Mouse (Mus musculus) midbrain, postnatal 0 days (tissue): Measurements from ENCODE around the gene Prkd1. TPM values are rescaled to one million over a fixed set of nuclear protein-coding genes. Genes with fewer than 3 reads are reported as not detected.
A peak's percentile ranks its signal among the peaks of the same experiment; 100 is the strongest.

Experiments used
- ATAC-seq: fragments of 200-750 bp; cut with Nextera tagmentation; 2 replicates; pipeline ENCODE4 v1.8.0; 2017; ENCODE audit warnings: moderate number of reproducible peaks, mild to moderate bottlenecking, moderate TSS enrichment, moderate library complexity; ENCODE audit not compliant: low FRiP score
- DNase-seq: peaks from one replicate; pipeline ENCODE4 v3.0.0-alpha.2; 2015; ENCODE audit warnings: low spot score
- H3K27ac ChIP-seq: fragments of 300-500 bp; sonication (generic); 2 replicates; pipeline ENCODE4 v1.5.1; 2014; ENCODE audit warnings: low read depth, mild to moderate bottlenecking, low read length, mixed read lengths
- H3K27me3 ChIP-seq: fragments of 300-500 bp; sonication (generic); 2 replicates; pipeline ENCODE4 v1.6.1; 2014; ENCODE audit warnings: low read length, control low read depth, mixed read lengths; ENCODE audit not compliant: insufficient read depth
- H3K36me3 ChIP-seq: fragments of 300-500 bp; sonication (generic); 2 replicates; pipeline ENCODE4 v1.6.1; 2014; ENCODE audit warnings: low read length, control low read depth, mixed read lengths; ENCODE audit not compliant: insufficient read depth
- H3K4me1 ChIP-seq: fragments of 300-500 bp; sonication (generic); 2 replicates; pipeline ENCODE4 v1.6.1; 2014; ENCODE audit warnings: mild to moderate bottlenecking, control low read depth, antibody characterized with exemption, low read length, mixed read lengths; ENCODE audit not compliant: insufficient read depth
- H3K4me2 ChIP-seq: fragments of 300-500 bp; sonication (generic); 2 replicates; pipeline ENCODE4 v1.6.1; 2014; ENCODE audit warnings: low read depth, mild to moderate bottlenecking, low read length, mixed read lengths; ENCODE audit not compliant: poor library complexity, severe bottlenecking
- H3K4me3 ChIP-seq: fragments of 300-500 bp; sonication (generic); 2 replicates; pipeline ENCODE4 v1.5.1; 2014; ENCODE audit warnings: low read depth, mild to moderate bottlenecking, low read length, moderate library complexity
- H3K9ac ChIP-seq: fragments of 300-500 bp; sonication (generic); replicated peaks from 2 replicates; pipeline ENCODE4 v1.6.1; 2014; ENCODE audit warnings: mild to moderate bottlenecking, low read length, moderate library complexity, mixed read lengths; ENCODE audit not compliant: poor library complexity, severe bottlenecking
- H3K9me3 ChIP-seq: fragments of 300-500 bp; sonication (generic); 2 replicates; pipeline ENCODE4 v1.6.1; 2016; ENCODE audit warnings: low read length, control low read depth
- CTCF ChIP-seq: IDR thresholded peaks from 2 replicates; pipeline ENCODE4 v1.5.1; 2016; ENCODE audit warnings: antibody characterized with exemption, mild to moderate bottlenecking
- WGBS: fragments of 180-500 bp; shearing (Covaris S2); extraction: QIAGEN DNeasy Blood & Tissue Kit; methylation state at CpG from one replicate; pipeline ENCODE4 v1.1.7; 2014; 5-methylcytosine and 5-hydroxymethylcytosine counted together
- polyA plus RNA-seq: library from polyadenylated mRNA; unstranded; fragments of >200 nt; fragmentation: Nextera tagmentation; extraction: Ambion mirVana; gene quantifications from 2 replicates; pipeline ENCODE4 v1.2.1, GENCODE M21; 2015
- total RNA-seq: library from RNA; depleted of rRNA; stranded (reverse); fragments of >200 nt; gene quantifications from 2 replicates; pipeline ENCODE4 v1.2.3, GENCODE M21; 2014

Gene Prkd1
- total and polyA plus RNA-seq, 2 experiments from 2014 or later: 2.2 to 3.1 TPM

- H3K4me3 ChIP-seq: no peak overlapping the region
- no peaks in the 10 kb centered on the region for H3K36me3 ChIP-seq
- H3K9ac ChIP-seq: no peak overlapping the region
- H3K27me3 ChIP-seq: no peaks in the 10 kb centered on the region
- H3K9me3 ChIP-seq: no peaks in the 10 kb centered on the region
- H3K4me2 ChIP-seq: no peak overlapping the region
- ATAC-seq: no peak
- no peak for TF ChIP-seq CTCF
- peak; percentile 24 for DNase-seq
- H3K4me1 ChIP-seq: no peaks in the 10 kb centered on the region
- WGBS: 76% methylated on average over 5 of the region's 5 CpGs
- H3K27ac ChIP-seq: no peak overlapping the region
Observed at GRCm38 (mm10) chr12:50546394-50546793, 102.5 kb downstream of the Prkd1 start.

DNA sequence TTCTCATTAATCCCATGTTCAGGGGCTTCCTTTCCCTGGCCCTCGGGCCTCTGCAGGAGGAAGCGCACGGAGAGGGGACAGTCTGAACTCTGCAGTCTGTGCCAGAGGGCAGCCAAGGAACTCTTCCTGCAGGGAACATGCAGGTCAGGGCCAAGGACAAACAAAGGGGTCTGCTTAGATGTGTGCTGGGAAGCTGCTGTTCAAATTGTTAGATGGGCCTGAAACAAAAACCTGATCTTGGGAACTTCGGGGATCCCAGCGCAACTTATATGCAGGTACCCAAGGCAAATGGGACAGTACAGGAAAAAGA is 103.3 kb downstream of the Prkd1 start:
- H3K27ac ChIP-seq: no peak overlapping the region
- no peak overlapping the region for H3K4me3 ChIP-seq
- H3K9ac ChIP-seq: no peak overlapping the region
- no peak for TF ChIP-seq CTCF
- WGBS: 46% methylated on average over 5 of the region's 5 CpGs
- H3K9me3 ChIP-seq: no peaks in the 10 kb centered on the region
- ATAC-seq: no peak
- no peaks in the 10 kb centered on the region for H3K27me3 ChIP-seq
- no peaks in the 10 kb centered on the region for H3K36me3 ChIP-seq
- DNase-seq: no peak
- no peak overlapping the region for H3K4me2 ChIP-seq
- no peaks in the 10 kb centered on the region for H3K4me1 ChIP-seq

- no peaks in the 10 kb centered on the region for H3K36me3 ChIP-seq
- H3K4me1 ChIP-seq: no peaks in the 10 kb centered on the region
- no peak for DNase-seq
- ATAC-seq: no peak
- WGBS: 48% methylated on average over 8 of the region's 8 CpGs
- H3K27me3 ChIP-seq: no peaks in the 10 kb centered on the region
- TF ChIP-seq CTCF: no peak
- no peak overlapping the region for H3K9ac ChIP-seq
- no peaks in the 10 kb centered on the region for H3K9me3 ChIP-seq
- no peak overlapping the region for H3K4me3 ChIP-seq
- no peak overlapping the region for H3K4me2 ChIP-seq
- H3K27ac ChIP-seq: no peak overlapping the region
Observed at GRCm38 (mm10) chr12:50544855-50545609, 103.9 kb downstream of the Prkd1 start.

DNA sequence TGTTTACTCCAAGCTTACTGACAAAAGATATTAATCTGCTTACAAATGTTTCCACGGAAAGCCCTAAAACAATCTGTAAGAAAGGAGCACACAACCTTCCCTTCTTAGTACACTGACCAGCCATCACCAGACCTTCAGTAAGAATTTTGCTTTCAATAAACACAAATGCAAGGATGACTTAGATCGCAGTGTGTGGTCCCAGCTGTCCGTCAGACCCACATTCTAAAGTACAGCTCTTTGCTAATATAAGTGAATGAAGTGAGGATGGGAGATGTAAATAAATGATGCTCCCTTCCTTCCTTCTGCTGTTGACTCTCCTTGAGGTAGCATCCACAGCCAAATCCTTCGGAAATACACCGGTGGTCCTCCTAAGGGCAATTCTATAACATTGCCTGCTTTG is 108.1 kb downstream of the Prkd1 start:
- H3K9ac ChIP-seq: no peak overlapping the region
- no peak for TF ChIP-seq CTCF

GRCm38 (mm10) chr12:50538296-50538965 is 110.5 kb downstream of the Prkd1 start:
- H3K9me3 ChIP-seq: no peaks in the 10 kb centered on the region
- ATAC-seq (no peak), DNase-seq (no peak)
- H3K9ac ChIP-seq: no peak overlapping the region
- no peaks in the 10 kb centered on the region for H3K36me3 ChIP-seq
- WGBS: 68% methylated on average over 3 of the region's 3 CpGs
- no peak overlapping the region for H3K27ac ChIP-seq
- no peaks in the 10 kb centered on the region for H3K27me3 ChIP-seq
- no peaks in the 10 kb centered on the region for H3K4me1 ChIP-seq
- no peak for TF ChIP-seq CTCF
- H3K4me3 ChIP-seq: no peak overlapping the region
- H3K4me2 ChIP-seq: no peak overlapping the region

More for the DNA sequence above, 108.1 kb downstream of the Prkd1 start:
- Histone ChIP-seq H3K4me1 (no peaks in the 10 kb centered on the region), H3K4me3 (no peak overlapping the region), H3K27ac (no peak overlapping the region), H3K9me3 (no peaks in the 10 kb centered on the region), H3K36me3 (no peaks in the 10 kb centered on the region), H3K4me2 (no peak overlapping the region), H3K27me3 (no peaks in the 10 kb centered on the region)
- 82% methylated on average over 5 of the region's 5 CpGs for WGBS
- no peak for ATAC-seq
- DNase-seq: no peak

- WGBS: 77% methylated on average over 2 of the region's 2 CpGs
- Histone ChIP-seq H3K4me3 (no peak overlapping the region), H3K9ac (no peak overlapping the region), H3K36me3 (no peaks in the 10 kb centered on the region), H3K4me2 (no peak overlapping the region), H3K9me3 (no peaks in the 10 kb centered on the region), H3K4me1 (no peaks in the 10 kb centered on the region), H3K27me3 (no peaks in the 10 kb centered on the region), H3K27ac (no peak overlapping the region)
- no peak for ATAC-seq
- no peak for TF ChIP-seq CTCF
- no peak for DNase-seq
Observed at GRCm38 (mm10) chr12:50537761-50538160, 111.1 kb downstream of the Prkd1 start.
